ENCODE assay signal across 8 mouse cellular contexts in the genomic region with DNA sequence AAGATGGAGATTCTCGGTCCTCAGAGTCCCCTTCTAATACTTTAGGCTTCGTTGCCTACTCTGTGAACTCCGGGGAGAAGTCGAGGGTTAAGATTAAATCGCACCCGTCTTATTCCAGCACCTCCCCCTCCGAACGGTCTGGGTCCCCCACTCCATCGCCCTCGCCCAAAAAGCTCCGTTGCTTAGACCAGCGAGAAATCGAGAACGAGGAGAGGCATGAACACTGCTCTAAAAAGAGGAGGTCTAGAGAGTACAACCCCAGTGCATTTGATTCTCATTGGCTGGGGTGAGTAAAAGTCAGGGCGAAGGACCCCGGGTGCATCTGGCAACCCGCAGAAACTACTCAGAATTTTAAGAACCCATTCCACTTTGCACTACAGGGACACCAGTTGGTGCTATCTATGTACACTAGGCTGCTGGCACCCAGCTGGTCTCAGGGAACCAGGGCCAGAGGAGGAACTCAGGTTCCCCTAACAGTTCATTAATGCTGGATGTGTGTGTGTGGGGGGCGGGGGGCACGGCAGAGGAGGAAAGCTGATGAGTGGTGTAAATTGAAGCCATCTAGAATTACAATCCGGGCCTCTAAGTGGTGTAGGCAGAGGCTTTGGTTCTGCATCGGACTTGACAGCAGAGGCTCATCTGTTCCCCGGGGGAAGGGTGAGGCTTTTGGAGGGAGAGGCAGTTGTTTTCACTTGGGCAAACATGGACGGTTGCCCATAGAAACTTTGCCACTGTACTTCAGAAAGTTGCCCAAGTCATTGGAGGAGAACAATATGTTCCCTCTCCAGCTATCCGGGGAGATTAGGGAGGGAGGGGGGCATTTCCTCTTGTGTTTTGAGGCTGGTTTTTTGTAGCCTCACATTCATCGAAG. TPM values are rescaled to one million over a fixed set of nuclear protein-coding genes. Genes with fewer than 3 reads are reported as not detected.
DNase-seq lines count a peak whose midpoint lies in the region; ATAC-seq and TF ChIP-seq lines count a peak whose summit lies in the region.

No protein-coding gene starts in this region.

- H3K9ac ChIP-seq in embryonic facial prominence, embryonic 12.5 days = peak overlapping the region; percentile 80
- H3K9ac ChIP-seq in kidney, embryonic 16.5 days (replicated peaks; ENCODE audit: low read length) = peak overlapping the region; percentile 89

- H3K27ac ChIP-seq in embryonic facial prominence, embryonic 12.5 days = peak overlapping the region; percentile 98
- H3K27ac ChIP-seq in kidney, embryonic 16.5 days (ENCODE audit: low read length) = peak overlapping the region; percentile 96

- H3K79me3 ChIP-seq in C2C12 (ENCODE audit: low read depth) = no peaks in the 10 kb centered on the region

- H3K4me1 ChIP-seq in embryonic facial prominence, embryonic 12.5 days = peaks cover 11% of the 10 kb centered on the region; the same call in 1 of the 2 replicates
- H3K4me1 ChIP-seq in kidney, embryonic 16.5 days (ENCODE audit: insufficient read depth, low read length) = peaks cover 12% of the 10 kb centered on the region

- peaks cover 20% of the 10 kb centered on the region for H3K36me3 ChIP-seq in C2C12 (ENCODE audit: control insufficient read depth, insufficient read depth)
- peaks cover 34% of the 10 kb centered on the region for H3K36me3 ChIP-seq in embryonic facial prominence, embryonic 12.5 days
- H3K36me3 ChIP-seq in kidney, embryonic 16.5 days (ENCODE audit: insufficient read depth, low read length) = peaks cover 34% of the 10 kb centered on the region

- H3K27me3 ChIP-seq in C2C12 (ENCODE audit: control insufficient read depth, insufficient read depth, insufficient read length) = no peaks in the 10 kb centered on the region
- no peaks in the 10 kb centered on the region for H3K27me3 ChIP-seq in embryonic facial prominence, embryonic 12.5 days
- no peaks in the 10 kb centered on the region for H3K27me3 ChIP-seq in kidney, embryonic 16.5 days (ENCODE audit: insufficient read depth, low read length)

- peak; percentile 63 for DNase-seq in NIH3T3 (ENCODE audit: low read depth)
- DNase-seq in heart, adult 9 months (ENCODE audit: low spot score in 2 of 2) = peak; percentile 65 to 68
- peak; percentile 94 for DNase-seq in lung, postnatal 36 days
- peak; percentile 32 to 73 for DNase-seq in spleen, postnatal 4 days (ENCODE audit: low spot score in 2 of 2)
- DNase-seq in layer of hippocampus, adult 8-10 months (ENCODE audit: low spot score in 2 of 2) = no peak

- TF ChIP-seq CTCF in C2C12 (IDR thresholded peaks at IDR 0.05; ENCODE audit: control insufficient read depth, insufficient read depth, insufficient read length) = no peak

- no peak for ATAC-seq in embryonic facial prominence, embryonic 12.5 days (ENCODE audit: insufficient number of reproducible peaks, insufficient read depth, low FRiP score, low TSS enrichment)
- ATAC-seq in kidney, embryonic 16.5 days (ENCODE audit: low FRiP score, low TSS enrichment) = no peak

- no peaks in the 10 kb centered on the region for H3K9me3 ChIP-seq in embryonic facial prominence, embryonic 12.5 days
- no peaks in the 10 kb centered on the region for H3K9me3 ChIP-seq in kidney, embryonic 16.5 days (ENCODE audit: low read length)

- WGBS in embryonic facial prominence, embryonic 12.5 days = 2% methylated on average over 25 of the region's 25 CpGs
- 1% methylated on average over 25 of the region's 25 CpGs for WGBS in kidney, embryonic 16.5 days

- H3K79me2 ChIP-seq in C2C12 (ENCODE audit: control insufficient read depth, insufficient read depth) = no peaks in the 10 kb centered on the region

- H3ac ChIP-seq in C2C12 (ENCODE audit: control insufficient read depth, insufficient read length, low read depth) = peak overlapping the region; percentile 75

- H3K4me3 ChIP-seq in C2C12 (ENCODE audit: insufficient read depth, poor library complexity, severe bottlenecking) = peak overlapping the region; percentile 55
- H3K4me3 ChIP-seq in embryonic facial prominence, embryonic 12.5 days = peak overlapping the region; percentile 83
- peak overlapping the region; percentile 86 for H3K4me3 ChIP-seq in kidney, embryonic 16.5 days (ENCODE audit: low read length)

- H3K4me2 ChIP-seq in embryonic facial prominence, embryonic 12.5 days (replicated peaks) = peak overlapping the region; percentile 80
- peak overlapping the region; percentile 84 for H3K4me2 ChIP-seq in kidney, embryonic 16.5 days (replicated peaks; ENCODE audit: low read depth, low read length)

TF ChIP-seq in C2C12, 6 proteins besides CTCF, POLR2A, EP300 and RAD21:
- TF ChIP-seq MYOD1 (IDR thresholded peaks at IDR 0.05; ENCODE audit: control insufficient read depth, insufficient read length, low read depth) (no peak), USF1 (IDR thresholded peaks at IDR 0.05; ENCODE audit: low read depth) (no peak), FOSL1 (IDR thresholded peaks at IDR 0.05; ENCODE audit: insufficient read depth, low read length, poor library complexity, severe bottlenecking) (no peak), CEBPB (IDR thresholded peaks at IDR 0.05; ENCODE audit: low read depth) (no peak), MYOG (IDR thresholded peaks at IDR 0.05; ENCODE audit: control insufficient read depth, extremely low read depth, insufficient read length) (no peak), MAX (IDR thresholded peaks at IDR 0.05) (no peak)

RNA-seq across cellular contexts. Expression of a gene that starts 1.1 kb away (rescaled TPM):
- polyA plus RNA-seq in C2C12 (2012; fragmentation: generic; extraction: Trizol) = 0.06 TPM
- polyA plus RNA-seq in embryonic facial prominence, embryonic 12.5 days (2016; fragmentation: Nextera tagmentation; extraction: Ambion mirVana) = 0.65 and 0.86 TPM in 2 replicates
- polyA plus RNA-seq in kidney, embryonic 16.5 days (2015; fragmentation: Nextera tagmentation; extraction: Ambion mirVana) = 0.58 and 0.67 TPM in 2 replicates
- 1 to 10 TPM; 2.2 to 3.9 (median 2.3) TPM for total RNA-seq in layer of hippocampus, adult 8-10 months (2022)

RNA-seq across cellular contexts. Expression of a gene that starts 1.4 kb away (rescaled TPM):
- polyA plus RNA-seq in C2C12 (2012; fragmentation: generic; extraction: Trizol) = 31.6 TPM
- polyA plus RNA-seq in embryonic facial prominence, embryonic 12.5 days (2016; fragmentation: Nextera tagmentation; extraction: Ambion mirVana) = 107 and 117 TPM in 2 replicates
- 159 and 176 TPM in 2 replicates for polyA plus RNA-seq in kidney, embryonic 16.5 days (2015; fragmentation: Nextera tagmentation; extraction: Ambion mirVana)
- total RNA-seq in layer of hippocampus, adult 8-10 months (2022) = 1,000 to 10,000 TPM; 1,586 to 2,043 (median 1,837) TPM

RNA-seq across cellular contexts. Expression of a gene that starts 9.6 kb away (rescaled TPM):
- polyA plus RNA-seq in C2C12 (2012; fragmentation: generic; extraction: Trizol) = not detected
- not detected in 2 replicates for polyA plus RNA-seq in embryonic facial prominence, embryonic 12.5 days (2016; fragmentation: Nextera tagmentation; extraction: Ambion mirVana)
- polyA plus RNA-seq in kidney, embryonic 16.5 days (2015; fragmentation: Nextera tagmentation; extraction: Ambion mirVana) = not detected in 2 replicates
- not detected for total RNA-seq in layer of hippocampus, adult 8-10 months (2022)

RNA-seq across cellular contexts. Expression of a gene that starts 26.9 kb away (rescaled TPM):
- polyA plus RNA-seq in C2C12 (2012; fragmentation: generic; extraction: Trizol) = 0.01 TPM
- 0.27 and 0.37 TPM in 2 replicates for polyA plus RNA-seq in embryonic facial prominence, embryonic 12.5 days (2016; fragmentation: Nextera tagmentation; extraction: Ambion mirVana)
- 0.39 and 0.40 TPM in 2 replicates for polyA plus RNA-seq in kidney, embryonic 16.5 days (2015; fragmentation: Nextera tagmentation; extraction: Ambion mirVana)
- total RNA-seq in layer of hippocampus, adult 8-10 months (2022) = not detected

RNA-seq across cellular contexts. Expression of a gene that starts 57.2 kb away (rescaled TPM):
- polyA plus RNA-seq in C2C12 (2012; fragmentation: generic; extraction: Trizol) = not detected
- 0.13 TPM in 1 of 2 replicates, not detected in the other for polyA plus RNA-seq in embryonic facial prominence, embryonic 12.5 days (2016; fragmentation: Nextera tagmentation; extraction: Ambion mirVana)
- not detected in 2 replicates for polyA plus RNA-seq in kidney, embryonic 16.5 days (2015; fragmentation: Nextera tagmentation; extraction: Ambion mirVana)
- 1 to 10 TPM in 3 of 4 experiments, under 1 TPM in 1; 0.90 to 1.3 (median 1.2) TPM for total RNA-seq in layer of hippocampus, adult 8-10 months (2022)

Comparison
In these comparisons a context has a peak if more than half of its experiments do, and no peak if none do; other contexts are left out.
1. DNase-seq: peak in NIH3T3 (single experiment), heart, adult 9 months (2 of 2), lung, postnatal 36 days (single experiment) and spleen, postnatal 4 days (2 of 2); none in layer of hippocampus, adult 8-10 months (0 of 2).
2. Peak in every context shown above with its lines, with median percentiles within 50 percentile points of each other: H3K4me3 ChIP-seq.